Comparison of ENCODE assay signal across 15 mouse cellular contexts in the genomic region with DNA sequence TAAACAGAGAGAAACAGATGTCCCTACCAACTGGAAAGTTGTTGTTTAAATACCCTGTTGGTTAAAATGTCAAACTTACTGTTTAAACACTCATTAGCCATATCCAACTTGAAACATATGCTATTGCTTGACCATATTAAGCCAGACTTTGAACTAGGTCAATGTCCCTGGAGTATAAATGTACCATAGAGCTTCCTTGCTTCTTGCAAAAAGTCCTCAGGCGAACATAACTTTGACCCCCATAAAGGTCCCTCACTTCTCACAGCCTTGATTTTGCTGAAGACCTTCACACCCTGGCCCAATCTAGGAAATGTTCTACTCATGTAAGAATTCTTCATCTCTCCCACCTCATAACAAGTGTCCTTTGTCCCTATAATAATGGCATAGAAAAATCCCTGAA.
"Had no signal": no experiment of that assay in that cellular context is flagged by ENCODE, and none has a peak within 500 bp of the region (broad histone marks: within the 10 kb centered on the region; RNA-seq: fewer than 3 reads in every experiment).

No protein-coding gene starts in this region.

- H3K4me3 ChIP-seq: neural tube, embryonic 15.5 days; stomach, embryonic 15.5 days had no signal

- DNase-seq: retina, postnatal 1 day; right cerebral cortex, adult 18-20 months; right cerebral cortex, postnatal 14 days; right cerebral cortex, postnatal 25 days; right cerebral cortex, postnatal 4 days; spleen, adult 18-20 months; thymus, adult 18-20 months; thymus, adult 2 months; thymus, postnatal 14 days; thymus, postnatal 25 days; thymus, postnatal 36 days; thymus, postnatal 4 days had no signal

- H3K27ac ChIP-seq: neural tube, embryonic 15.5 days; stomach, embryonic 15.5 days; stomach, postnatal 0 days had no signal

- H3K4me2 ChIP-seq: neural tube, embryonic 15.5 days; stomach, embryonic 15.5 days had no signal

- H3K27me3 ChIP-seq: neural tube, embryonic 15.5 days; stomach, embryonic 15.5 days had no signal

- H3K9ac ChIP-seq: neural tube, embryonic 15.5 days; stomach, embryonic 15.5 days had no signal

- H3K9me3 ChIP-seq: neural tube, embryonic 15.5 days; stomach, embryonic 15.5 days had no signal

- H3K36me3 ChIP-seq: neural tube, embryonic 15.5 days had no signal
